Comparison of ENCODE assay signal across 8 mouse cellular contexts in genomic region chr11:121702111-121702894, GRCm38 (mm10). TPM values are rescaled to one million over a fixed set of nuclear protein-coding genes. Genes with fewer than 3 reads are reported as not detected.
DNase-seq lines count a peak whose midpoint lies in the region; ATAC-seq and TF ChIP-seq lines count a peak whose summit lies in the region.

No protein-coding gene starts in this region.

- under 1% methylated on average over 68 of the region's 69 CpGs for WGBS in forebrain, embryonic 16.5 days
- WGBS in lung, adult 2 months, result under 1% methylated on average over 69 of the region's 69 CpGs
- WGBS in neural tube, embryonic 15.5 days, result 1% methylated on average over 68 of the region's 69 CpGs

- peaks cover 19% of the 10 kb centered on the region; the same call in 1 of the 2 replicates for H3K27me3 ChIP-seq in G1E (ENCODE audit: insufficient read depth, low read length)
- peaks cover 8% of the 10 kb centered on the region for H3K27me3 ChIP-seq in forebrain, embryonic 16.5 days (replicated peaks; ENCODE audit: control insufficient read depth, insufficient read depth, low read length)
- H3K27me3 ChIP-seq in neural tube, embryonic 15.5 days (replicated peaks), result peaks cover 33% of the 10 kb centered on the region

- H3K36me3 ChIP-seq in G1E (replicated peaks), result no peaks in the 10 kb centered on the region
- no peaks in the 10 kb centered on the region for H3K36me3 ChIP-seq in forebrain, embryonic 16.5 days (ENCODE audit: control insufficient read depth, insufficient read depth)
- no peaks in the 10 kb centered on the region for H3K36me3 ChIP-seq in neural tube, embryonic 15.5 days

- intact Hi-C loops in heart, postnatal 25 days (cut with DNase I), result loop anchor here (2.0 to 5.0 kb wide), 2 partner anchors 30 to 45 kb away; partner anchors contain the start of gene B3gntl1

- DNase-seq in G1E (ENCODE audit: low spot score), result peak; percentile 11
- peak; percentile 73 to 84 for DNase-seq in cerebellum, adult 18-20 months
- DNase-seq in heart, postnatal 25 days (ENCODE audit: low spot score), result peak; percentile 92
- peak; percentile 73 for DNase-seq in layer of hippocampus, adult 2 months (ENCODE audit: low spot score in 2 of 2)
- DNase-seq in lung, adult 2 months, result peak; percentile 93
- DNase-seq in testis, postnatal 14 days (ENCODE audit: low spot score), result peak; percentile 80

- TF ChIP-seq POLR2A in lung, adult 2 months (IDR thresholded peaks at IDR 0.05; ENCODE audit: borderline replicate concordance, extremely low read depth, low read depth, low read length), result peak; percentile 42; the same call in 1 of the 2 replicates

- no peak overlapping the region for H3K27ac ChIP-seq in forebrain, embryonic 16.5 days (ENCODE audit: low read length)
- peak overlapping the region; percentile 79 for H3K27ac ChIP-seq in layer of hippocampus, adult 2 months
- H3K27ac ChIP-seq in neural tube, embryonic 15.5 days (replicated peaks), result peak overlapping the region; percentile 63

- peak overlapping the region; percentile 98 for H3K4me2 ChIP-seq in forebrain, embryonic 16.5 days (ENCODE audit: low read length)
- peak overlapping the region; percentile 95 for H3K4me2 ChIP-seq in neural tube, embryonic 15.5 days

- H3K9me3 ChIP-seq in G1E (replicated peaks), result no peaks in the 10 kb centered on the region
- H3K9me3 ChIP-seq in forebrain, embryonic 16.5 days (ENCODE audit: control insufficient read depth, low read length), result no peaks in the 10 kb centered on the region
- H3K9me3 ChIP-seq in neural tube, embryonic 15.5 days (replicated peaks), result no peaks in the 10 kb centered on the region

- ATAC-seq in G1E (ENCODE audit: extremely low read depth, insufficient number of reproducible peaks, low FRiP score, poor library complexity, severe bottlenecking), result 0 out of 2 replicates have a peak, but pooled peaks have one; percentile 28
- ATAC-seq in forebrain, embryonic 16.5 days, result peak; percentile 86
- ATAC-seq in neural tube, embryonic 15.5 days (ENCODE audit: low FRiP score), result peak; percentile 91

- no peak for TF ChIP-seq CTCF in G1E (IDR thresholded peaks at IDR 0.05; ENCODE audit: low read depth, low read length)
- no peak; the same call in 1 of the 2 replicates for TF ChIP-seq CTCF in layer of hippocampus, adult 2 months (conservative IDR thresholded peaks at IDR 0.05)
- TF ChIP-seq CTCF in lung, adult 2 months (IDR thresholded peaks at IDR 0.05; ENCODE audit: insufficient read depth, low read length), result no peak

- peaks cover 9% of the 10 kb centered on the region for H3K4me1 ChIP-seq in G1E (ENCODE audit: insufficient read depth, low read depth, low read length)
- peaks cover 22% of the 10 kb centered on the region for H3K4me1 ChIP-seq in forebrain, embryonic 16.5 days (replicated peaks; ENCODE audit: control insufficient read depth, insufficient read depth, low read length)
- H3K4me1 ChIP-seq in lung, adult 2 months (ENCODE audit: control insufficient read depth, insufficient read depth, low read length), result peaks cover 5% of the 10 kb centered on the region; the same call in 1 of the 2 replicates
- H3K4me1 ChIP-seq in neural tube, embryonic 15.5 days, result peaks cover 29% of the 10 kb centered on the region

- peak overlapping the region; percentile 54; the same call in 1 of the 2 replicates for H3K4me3 ChIP-seq in G1E (ENCODE audit: low read depth, low read length)
- H3K4me3 ChIP-seq in forebrain, embryonic 16.5 days (replicated peaks; ENCODE audit: low read length), result peak overlapping the region; percentile 71
- peak overlapping the region; percentile 76 for H3K4me3 ChIP-seq in layer of hippocampus, adult 2 months
- H3K4me3 ChIP-seq in lung, adult 2 months (replicated peaks; ENCODE audit: extremely low read depth, low read depth, low read length), result peak overlapping the region; percentile 87
- peak overlapping the region; percentile 69 for H3K4me3 ChIP-seq in neural tube, embryonic 15.5 days (replicated peaks)

- H3K9ac ChIP-seq in forebrain, embryonic 16.5 days (replicated peaks; ENCODE audit: low read depth, low read length), result peak overlapping the region; percentile 66
- peak overlapping the region; percentile 55 for H3K9ac ChIP-seq in neural tube, embryonic 15.5 days (replicated peaks)

RNA-seq across cellular contexts. Expression of gene Metrnl, which starts 1.0 kb away (rescaled TPM):
- total RNA-seq in G1E (2014; fragmentation: Nextera tagmentation) (not detected in 2 replicates), G1E (2017) (not detected in 2 replicates)
- not detected in 2 replicates for polyA plus RNA-seq in G1E (2012)
- polyA plus RNA-seq in forebrain, embryonic 16.5 days (2015; fragmentation: Nextera tagmentation; extraction: Ambion mirVana), result 6.0 and 6.3 TPM in 2 replicates
- 10 to 100 TPM; 21.8 to 22.0 TPM for total RNA-seq in heart, postnatal 25 days (2021)
- 10 to 100 TPM; 10.3 to 10.7 TPM for total RNA-seq in layer of hippocampus, adult 2 months (2021)
- 35.1 and 36.0 TPM in 2 replicates for polyA plus RNA-seq in lung, adult 2 months (2012; rRNA removed)
- polyA plus RNA-seq in neural tube, embryonic 15.5 days (2015; fragmentation: Nextera tagmentation; extraction: Ambion mirVana), result 23.4 and 24.9 TPM in 2 replicates

RNA-seq across cellular contexts. Expression of gene B3gntl1, which starts 29.4 kb away (rescaled TPM):
- total RNA-seq in G1E (2014; fragmentation: Nextera tagmentation) (4.2 and 4.9 TPM in 2 replicates), G1E (2017) (7.4 and 8.0 TPM in 2 replicates)
- polyA plus RNA-seq in G1E (2012), result 1.6 and 2.2 TPM in 2 replicates
- 7.4 and 7.8 TPM in 2 replicates for polyA plus RNA-seq in forebrain, embryonic 16.5 days (2015; fragmentation: Nextera tagmentation; extraction: Ambion mirVana)
- total RNA-seq in heart, postnatal 25 days (2021), result 1 to 10 TPM; 3.6 to 4.6 TPM
- total RNA-seq in layer of hippocampus, adult 2 months (2021), result 1 to 10 TPM; 7.1 to 8.1 TPM
- 5.5 and 8.0 TPM in 2 replicates for polyA plus RNA-seq in lung, adult 2 months (2012; rRNA removed)
- polyA plus RNA-seq in neural tube, embryonic 15.5 days (2015; fragmentation: Nextera tagmentation; extraction: Ambion mirVana), result 6.5 and 7.7 TPM in 2 replicates

Comparison
In these comparisons a context has a peak if more than half of its experiments do, and no peak if none do; other contexts are left out.
1. ATAC-seq: peak in every context shown above with its lines; median percentile 91 in neural tube, embryonic 15.5 days; 86 in forebrain, embryonic 16.5 days; 28 in G1E.
2. DNase-seq: peak in every context shown above with its lines; median percentile 93 in lung, adult 2 months; 92 in heart, postnatal 25 days; 80 in testis, postnatal 14 days; 78 in cerebellum, adult 18-20 months; 73 in layer of hippocampus, adult 2 months; 11 in G1E.